Mouse (Mus musculus) forebrain, postnatal 0 days (tissue): ENCODE results near the gene Nfatc2ip. TPM values are rescaled to one million over a fixed set of nuclear protein-coding genes. Genes with fewer than 3 reads are reported as not detected.
"Not testable (repeated sequence)": the region's sequence is repeated elsewhere in the genome, so short reads cannot be mapped to it uniquely, and the experiment has no call there.

Experiments used
- ATAC-seq: fragments of 200-750 bp; cut with Nextera tagmentation; 2 replicates; pipeline ENCODE4 v1.8.0; 2017; ENCODE audit warnings: mild to moderate bottlenecking, moderate library complexity
- DNase-seq: peaks from one replicate; pipeline ENCODE4 v3.0.0-alpha.2; 2015
- H3K27ac ChIP-seq: fragments of 300-500 bp; sonication (generic); 2 replicates; pipeline ENCODE4 v1.5.1; 2014; ENCODE audit warnings: low read depth, mild to moderate bottlenecking, antibody characterized with exemption, low read length, moderate library complexity, mixed read lengths
- H3K27me3 ChIP-seq: fragments of 300-500 bp; sonication (generic); 2 replicates; pipeline ENCODE4 v1.6.1; 2014; ENCODE audit warnings: mild to moderate bottlenecking, low read length, mixed read lengths; ENCODE audit not compliant: insufficient read depth
- H3K36me3 ChIP-seq: fragments of 300-500 bp; sonication (generic); 2 replicates; pipeline ENCODE4 v1.6.1; 2014; ENCODE audit warnings: mild to moderate bottlenecking, moderate library complexity; ENCODE audit not compliant: insufficient read depth
- H3K4me1 ChIP-seq: fragments of 300-500 bp; sonication (generic); 2 replicates; pipeline ENCODE4 v1.6.1; 2014; ENCODE audit warnings: antibody characterized with exemption; ENCODE audit not compliant: insufficient read depth
- H3K4me2 ChIP-seq: fragments of 300-500 bp; sonication (generic); 2 replicates; pipeline ENCODE4 v1.6.1; 2014; ENCODE audit warnings: low read depth, mild to moderate bottlenecking, moderate library complexity
- H3K4me3 ChIP-seq: fragments of 300-500 bp; sonication (generic); 2 replicates; pipeline ENCODE4 v1.5.1; 2014; ENCODE audit warnings: low read depth, low read length, mixed read lengths
- H3K9ac ChIP-seq: fragments of 300-500 bp; sonication (generic); 2 replicates; pipeline ENCODE4 v1.6.1; 2014; ENCODE audit warnings: mild to moderate bottlenecking
- H3K9me3 ChIP-seq: fragments of 300-500 bp; sonication (generic); 2 replicates; pipeline ENCODE4 v1.6.1; 2016; ENCODE audit warnings: low read length
- CTCF ChIP-seq: sonication (generic); IDR thresholded peaks from 2 replicates; pipeline ENCODE4 v1.5.1; 2016; ENCODE audit warnings: antibody characterized with exemption, control low read depth, low read depth
- WGBS: fragments of 180-500 bp; shearing (Covaris S2); extraction: QIAGEN DNeasy Blood & Tissue Kit; methylation state at CpG from one replicate; pipeline ENCODE4 v1.1.7; 2014; 5-methylcytosine and 5-hydroxymethylcytosine counted together
- polyA plus RNA-seq: library from polyadenylated mRNA; unstranded; fragments of >200 nt; fragmentation: Nextera tagmentation; extraction: Ambion mirVana; gene quantifications from 2 replicates; pipeline ENCODE4 v1.2.1, GENCODE M21; 2015
- total RNA-seq: library from RNA; depleted of rRNA; stranded (reverse); fragments of >200 nt; gene quantifications from 2 replicates; pipeline ENCODE4 v1.2.3, GENCODE M21; 2014

Gene Nfatc2ip
- total and polyA plus RNA-seq, 2 experiments from 2014 or later, result 2.4 to 5.2 TPM

GRCm38 (mm10) chr7:126408686-126409085 is 12.1 kb upstream of the Nfatc2ip start:
- no peaks in the 10 kb centered on the region for H3K9me3 ChIP-seq
- ATAC-seq (no peak), DNase-seq (no peak)
- H3K4me2 ChIP-seq, result no peak overlapping the region
- no peaks in the 10 kb centered on the region for H3K36me3 ChIP-seq
- 83% methylated on average over 2 of the region's 2 CpGs for WGBS
- H3K27me3 ChIP-seq, result no peaks in the 10 kb centered on the region
- H3K9ac ChIP-seq, result no peak overlapping the region
- H3K4me3 ChIP-seq, result no peak overlapping the region
- TF ChIP-seq CTCF, result no peak
- H3K4me1 ChIP-seq, result no peaks in the 10 kb centered on the region
- no peak overlapping the region for H3K27ac ChIP-seq

GRCm38 (mm10) chr7:126402518-126402917 is 6.0 kb upstream of the Nfatc2ip start:
- not testable (repeated sequence) for H3K9ac ChIP-seq, DNase-seq, H3K27ac ChIP-seq, H3K4me1 ChIP-seq, H3K9me3 ChIP-seq, H3K27me3 ChIP-seq, H3K4me2 ChIP-seq, ATAC-seq, H3K4me3 ChIP-seq, H3K36me3 ChIP-seq
- WGBS, result 84% methylated on average over 7 of the region's 8 CpGs

DNA sequence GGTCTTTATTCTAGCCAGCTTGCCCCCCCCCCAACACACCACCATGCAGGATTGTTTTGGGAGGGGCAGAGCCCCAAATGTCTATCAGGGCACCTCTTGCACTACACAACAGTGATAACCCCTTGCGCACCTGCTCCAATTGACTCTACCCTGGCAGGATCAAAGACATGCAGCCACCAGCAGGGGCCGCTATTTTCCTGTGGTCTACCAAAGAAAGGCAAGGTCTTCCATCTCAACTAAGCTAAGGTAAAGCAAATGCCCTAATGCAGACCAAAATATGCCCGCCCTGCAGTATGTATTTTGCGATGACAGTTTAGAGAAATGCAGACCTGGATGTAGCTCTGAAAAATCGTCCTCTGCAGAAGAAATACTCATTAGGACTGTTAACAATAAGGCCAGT is 3.0 kb upstream of the Nfatc2ip start:
- peak; percentile 81 for DNase-seq
- peak; percentile 88 for TF ChIP-seq CTCF
- Histone ChIP-seq H3K36me3 (no peaks in the 10 kb centered on the region), H3K9me3 (no peaks in the 10 kb centered on the region), H3K27me3 (no peaks in the 10 kb centered on the region), H3K4me2 (no peak overlapping the region), H3K9ac (no peak overlapping the region), H3K4me1 (no peaks in the 10 kb centered on the region), H3K27ac (no peak overlapping the region), H3K4me3 (no peak overlapping the region)
- ATAC-seq, result no peak
- 6% methylated on average over 5 of the region's 5 CpGs for WGBS

GRCm38 (mm10) chr7:126397822-126398221 is 1.3 kb upstream of the Nfatc2ip start:
- no peak for TF ChIP-seq CTCF
- WGBS, result 99% methylated on average over 4 of the region's 4 CpGs

DNA sequence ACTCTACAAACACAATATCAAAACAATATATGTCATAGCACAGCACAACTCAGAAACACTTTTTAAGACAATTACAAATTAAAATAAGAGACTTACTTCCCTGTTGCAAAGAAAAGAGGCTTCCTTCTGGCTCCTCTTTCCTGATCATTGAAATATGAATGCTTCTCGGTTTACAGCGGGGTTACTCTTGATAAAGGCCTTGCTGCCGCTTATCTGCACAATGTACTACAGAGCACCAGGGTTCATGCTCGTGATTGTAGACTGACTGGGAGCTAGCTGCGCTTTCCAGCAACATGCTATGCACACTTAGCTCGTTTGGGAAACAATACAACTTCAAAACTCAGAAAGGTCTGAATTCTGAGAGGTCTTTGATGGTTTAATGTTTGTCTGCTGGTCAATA is 684 bp upstream of the Nfatc2ip start:
- DNase-seq, result no peak
- TF ChIP-seq CTCF, result no peak

More at GRCm38 (mm10) chr7:126397822-126398221, 1.3 kb upstream of the Nfatc2ip start:
- Histone ChIP-seq H3K9me3 (no peaks in the 10 kb centered on the region), H3K4me3 (no peak overlapping the region), H3K4me2 (no peak overlapping the region), H3K9ac (no peak overlapping the region), H3K36me3 (no peaks in the 10 kb centered on the region), H3K4me1 (no peaks in the 10 kb centered on the region), H3K27ac (no peak overlapping the region), H3K27me3 (no peaks in the 10 kb centered on the region)
- ATAC-seq (no peak), DNase-seq (no peak)

DNA sequence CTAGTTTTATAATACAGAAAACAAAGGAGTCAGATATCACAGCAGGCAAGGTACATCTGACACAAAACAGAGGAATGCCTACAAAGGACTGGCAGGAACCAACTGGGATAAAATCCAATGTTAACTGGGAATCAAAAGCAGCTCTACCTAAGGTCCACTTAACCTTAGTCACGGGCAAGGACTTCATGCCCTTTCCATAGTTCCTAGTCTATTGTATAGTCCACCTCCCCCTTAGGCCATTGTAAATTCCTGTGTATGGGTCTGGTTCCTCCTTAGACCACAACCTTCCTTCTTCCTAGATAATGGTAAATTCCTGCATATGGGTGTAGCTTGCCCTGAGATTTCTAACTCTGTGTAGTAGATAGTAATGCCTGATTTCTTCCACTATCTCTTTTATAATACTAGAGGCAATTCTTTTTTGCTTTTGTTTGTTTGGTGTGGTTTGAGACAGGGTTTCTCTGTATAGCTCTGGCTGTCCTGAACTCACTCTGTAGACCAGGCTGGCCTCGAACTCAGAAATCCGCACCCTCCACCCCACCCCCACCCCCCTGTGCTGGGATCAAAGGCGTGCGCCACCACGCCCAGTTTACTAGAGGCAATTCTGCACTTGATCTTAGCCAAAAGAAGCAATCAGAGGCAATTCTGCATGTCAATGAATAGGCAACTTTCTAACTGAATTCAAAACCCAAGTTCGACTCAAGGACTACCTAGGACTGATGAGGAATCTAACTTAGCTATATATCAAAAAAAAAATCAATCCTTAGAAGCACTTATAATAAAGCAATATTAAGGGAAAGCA is 4.3 kb downstream of the Nfatc2ip start:
- not testable (repeated sequence) for H3K4me1 ChIP-seq, H3K4me2 ChIP-seq, H3K9ac ChIP-seq, H3K4me3 ChIP-seq, H3K9me3 ChIP-seq, ATAC-seq, H3K27me3 ChIP-seq, H3K27ac ChIP-seq, DNase-seq
- peaks cover 14% of the 10 kb centered on the region; the same call in 1 of the 2 replicates for H3K36me3 ChIP-seq
- 90% methylated on average over 7 of the region's 7 CpGs for WGBS

More for the DNA sequence above, 684 bp upstream of the Nfatc2ip start:
- Histone ChIP-seq H3K4me1 (no peaks in the 10 kb centered on the region), H3K9me3 (no peaks in the 10 kb centered on the region), H3K27ac (no peak overlapping the region), H3K9ac (no peak overlapping the region), H3K27me3 (no peaks in the 10 kb centered on the region), H3K36me3 (no peaks in the 10 kb centered on the region), H3K4me3 (no peak overlapping the region), H3K4me2 (no peak overlapping the region)
- ATAC-seq, result no peak
- 59% methylated on average over 6 of the region's 6 CpGs for WGBS

DNA sequence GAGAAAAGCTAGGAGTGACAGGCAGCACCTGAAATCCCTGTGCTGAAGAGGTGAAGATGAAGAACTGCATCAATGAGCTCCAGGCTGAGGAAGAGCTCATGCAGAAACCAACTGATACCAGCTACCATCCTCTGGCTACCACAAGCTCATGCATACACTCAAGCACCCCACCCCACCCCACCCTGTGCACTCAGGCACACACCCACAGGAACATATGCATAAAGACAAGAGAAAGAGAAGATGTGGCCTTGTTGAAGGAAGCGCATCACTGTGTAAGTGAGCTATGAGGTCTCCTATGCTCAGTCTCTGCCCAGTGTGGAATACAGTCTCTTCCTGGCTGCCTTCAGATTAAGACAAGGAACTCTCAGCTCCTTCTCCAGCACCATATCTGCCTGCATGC is 8.4 kb downstream of the Nfatc2ip start:
- DNase-seq (no peak), ATAC-seq (no peak)
- H3K4me1 ChIP-seq, result no peaks in the 10 kb centered on the region
- no peaks in the 10 kb centered on the region for H3K27me3 ChIP-seq
- H3K9ac ChIP-seq, result no peak overlapping the region
- H3K9me3 ChIP-seq, result no peaks in the 10 kb centered on the region
- H3K4me3 ChIP-seq, result no peak overlapping the region
- TF ChIP-seq CTCF, result no peak
- WGBS, result 100% methylated on average over 1 of the region's 1 CpGs
- H3K36me3 ChIP-seq, result peaks cover 27% of the 10 kb centered on the region; the same call in 1 of the 2 replicates
- no peak overlapping the region for H3K4me2 ChIP-seq
- H3K27ac ChIP-seq, result no peak overlapping the region
